Comparison of ENCODE assay signal across 18 mouse cellular contexts in the genomic region with DNA sequence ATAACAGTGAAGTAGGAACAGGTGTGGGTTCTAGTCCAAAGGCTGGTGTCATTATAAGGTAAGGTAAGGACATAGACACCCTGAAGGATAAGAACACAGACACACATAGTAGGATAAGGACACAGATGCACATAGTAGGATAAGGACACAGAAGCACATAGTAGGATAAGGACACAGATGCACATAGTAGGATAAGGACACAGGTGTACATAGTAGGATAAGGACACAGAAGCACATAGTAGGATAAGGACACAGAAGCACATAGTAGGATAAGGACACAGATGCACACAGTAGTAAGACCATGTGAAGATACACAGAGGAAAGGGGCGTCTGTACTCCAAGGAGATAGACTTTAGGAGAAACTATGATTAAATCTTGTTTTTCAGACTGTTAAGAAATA. TPM values are rescaled to one million over a fixed set of nuclear protein-coding genes. Genes with fewer than 3 reads are reported as not detected.
A peak's percentile ranks its signal among the peaks of the same experiment; 100 is the strongest.
DNase-seq lines count a peak whose midpoint lies in the region; TF ChIP-seq lines count a peak whose summit lies in the region.
"Had no signal": no experiment of that assay in that cellular context is flagged by ENCODE, and none has a peak within 500 bp of the region (broad histone marks: within the 10 kb centered on the region; RNA-seq: fewer than 3 reads in every experiment).

No protein-coding gene starts in this region.

- TF ChIP-seq CTCF in CH12.LX (conservative IDR thresholded peaks at IDR 0.05 in 1 of 2, IDR thresholded peaks at IDR 0.05 in 1 of 2; ENCODE audit: low read depth in 2 of 2, low read length in 2 of 2) (no peak), MEL (IDR thresholded peaks at IDR 0.05 in 2 of 3, conservative IDR thresholded peaks at IDR 0.05 in 1 of 3; ENCODE audit: control insufficient read depth in 1 of 3, insufficient read depth in 1 of 3, low read depth in 2 of 3, low read length in 3 of 3, poor library complexity in 1 of 3, severe bottlenecking in 1 of 3) (no peak)
- no peak for TF ChIP-seq CTCF in gastrocnemius, adult 2 months (IDR thresholded peaks at IDR 0.05)

- no peak overlapping the region for H3K4me2 ChIP-seq in CH12.LX (ENCODE audit: insufficient read depth, low read depth, poor library complexity, severe bottlenecking)

- TF ChIP-seq POLR2A in CH12.LX (IDR thresholded peaks at IDR 0.05; ENCODE audit: low read depth, low read length), result no peak
- TF ChIP-seq POLR2A in MEL (IDR thresholded peaks at IDR 0.05; ENCODE audit: control insufficient read depth in 1 of 2, insufficient read depth in 1 of 2, low read depth in 1 of 2, low read length in 2 of 2, poor library complexity in 1 of 2), result no peak

- H3K27ac ChIP-seq in CH12.LX (ENCODE audit: insufficient read depth, low read depth) (no peak overlapping the region; the same call in 1 of the 2 replicates), MEL (ENCODE audit: control insufficient read depth, low read depth, low read length) (no peak overlapping the region)
- H3K27ac ChIP-seq in gastrocnemius, adult 2 months, result no peak overlapping the region

- H3K9ac ChIP-seq in CH12.LX (ENCODE audit: insufficient read depth, low read depth), result no peak overlapping the region
- no peak overlapping the region for H3K9ac ChIP-seq in MEL (ENCODE audit: control insufficient read depth, low read depth, low read length, poor library complexity, severe bottlenecking)

- H3K9me3 ChIP-seq in CH12.LX (replicated peaks; ENCODE audit: low read length) (no peaks in the 10 kb centered on the region), MEL (replicated peaks; ENCODE audit: insufficient read depth, low read length) (no peaks in the 10 kb centered on the region)
- H3K9me3 ChIP-seq: G1E had no signal

- H3K79me2 ChIP-seq in CH12.LX (replicated peaks; ENCODE audit: control insufficient read depth, extremely low read depth, insufficient read depth, poor library complexity, severe bottlenecking) (no peaks in the 10 kb centered on the region), MEL (ENCODE audit: control insufficient read depth, insufficient read depth, low read length, poor library complexity) (no peaks in the 10 kb centered on the region)

- H3K4me1 ChIP-seq in CH12.LX (ENCODE audit: control insufficient read depth in 1 of 2, insufficient read depth in 2 of 2) (no peaks in the 10 kb centered on the region), MEL (ENCODE audit: control insufficient read depth in 1 of 2, insufficient read depth in 2 of 2, low read length in 2 of 2) (no peaks in the 10 kb centered on the region)

- DNase-seq in CH12.LX (ENCODE audit: extremely low read depth) (no peak), MEL (ENCODE audit: low read depth, low spot score) (no peak)
- no peak for DNase-seq in heart, postnatal 4 days
- DNase-seq in gastrocnemius, adult 2 months, result no peak
- DNase-seq: adrenal gland, adult 2 months; adrenal gland, adult 8-10 months; adrenal gland, postnatal 10 days; adrenal gland, postnatal 14 days; adrenal gland, postnatal 25 days; adrenal gland, postnatal 36 days; B cell, adult 2 months; cerebellum, adult 11 months; cerebellum, adult 11-12 months; cerebellum, adult 18-20 months; cerebellum, adult 2 months; cerebellum, adult 8-10 months had no signal

- H3K27me3 ChIP-seq in CH12.LX (replicated peaks) (no peaks in the 10 kb centered on the region), MEL (ENCODE audit: control insufficient read depth in 1 of 2, insufficient read depth in 2 of 2, low read length in 2 of 2) (peaks cover 3 to 5% of the 10 kb centered on the region in 2 experiments; a peak in 3 of 4 replicates)

- in situ Hi-C loops in CH12.LX (cut with MboI; ENCODE audit: low pct_ligation_motif_present, low pct_unique_long_range_greater_than_20kb, low sequenced_read_pairs), result no loop called here

- dilution Hi-C loops in CH12.LX (cut with MboI; ENCODE audit: extremely low pct_ligation_motif_present, extremely low pct_unique_long_range_greater_than_20kb, low sequenced_read_pairs), result no loop called here

- TF ChIP-seq RAD21 in CH12.LX (IDR thresholded peaks at IDR 0.05; ENCODE audit: low read depth, low read length) (no peak), MEL (IDR thresholded peaks at IDR 0.05; ENCODE audit: low read depth, low read length) (no peak)

- intact Hi-C loops in gastrocnemius, adult 2 months (cut with DNase I), result no loop called here

- TF ChIP-seq EP300 in CH12.LX (IDR thresholded peaks at IDR 0.05; ENCODE audit: low read length) (no peak), MEL (IDR thresholded peaks at IDR 0.05; ENCODE audit: low read depth in 1 of 2, low read length in 2 of 2) (no peak)

- no peaks in the 10 kb centered on the region for H3K36me3 ChIP-seq in CH12.LX (replicated peaks in 1 of 2; ENCODE audit: control insufficient read depth in 1 of 2, insufficient read depth in 1 of 2, low read length in 1 of 2)
- H3K36me3 ChIP-seq in MEL (ENCODE audit: control insufficient read depth in 1 of 2, insufficient read depth in 2 of 2, low read length in 2 of 2), result no peaks in the 10 kb centered on the region
- H3K36me3 ChIP-seq: G1E had no signal

- H3K4me3 ChIP-seq in CH12.LX (replicated peaks in 1 of 3; ENCODE audit: low read depth in 2 of 3, low read length in 2 of 3, poor library complexity in 1 of 3), result no peak overlapping the region
- H3K4me3 ChIP-seq in MEL (ENCODE audit: control insufficient read depth in 1 of 2, insufficient read depth in 1 of 2, low read depth in 2 of 2, low read length in 2 of 2), result no peak overlapping the region
- H3K4me3 ChIP-seq in gastrocnemius, adult 2 months, result no peak overlapping the region

TF ChIP-seq in CH12.LX, 34 proteins besides CTCF, POLR2A, EP300 and RAD21:
- TF ChIP-seq NRF1 (IDR thresholded peaks at IDR 0.05; ENCODE audit: low read depth, low read length), result no peak
- TF ChIP-seq ZKSCAN1 (IDR thresholded peaks at IDR 0.05; ENCODE audit: borderline replicate concordance, low read depth, low read length), result peak; percentile 84

TF ChIP-seq in MEL, 35 proteins besides CTCF, POLR2A, EP300 and RAD21:
- TF ChIP-seq MYC (IDR thresholded peaks at IDR 0.05; ENCODE audit: low read depth, low read length) (no peak), ELF1 (IDR thresholded peaks at IDR 0.05; ENCODE audit: low read depth, low read length) (no peak), ZKSCAN1 (IDR thresholded peaks at IDR 0.05; ENCODE audit: low read depth, low read length) (peak; percentile 74; the same call in 1 of the 2 replicates), ZC3H11A (IDR thresholded peaks at IDR 0.05; ENCODE audit: low read depth, low read length) (no peak), MEF2A (IDR thresholded peaks at IDR 0.05; ENCODE audit: extremely low read depth, insufficient replicate concordance, low read depth, low read length, poor library complexity, severe bottlenecking) (no peak), SIN3A (IDR thresholded peaks at IDR 0.05; ENCODE audit: low read length) (no peak)
TF ChIP-seq in MEL: peak in this region for 1.

RNA-seq across cellular contexts. Expression of gene Pde7b, which starts 5.2 kb away (rescaled TPM):
- total RNA-seq in CH12.LX (2012; rRNA removed) (not detected in 2 replicates), CH12.LX (2014; rRNA removed) (not detected in 2 replicates), MEL (2012; rRNA removed) (0.10 TPM in 1 of 2 replicates, not detected in the other)
- polyA plus RNA-seq in CH12.LX (2012; ENCODE audit: insufficient read length, low read depth) (not detected in 2 replicates), MEL (2012; ENCODE audit: insufficient read depth in 1 of 2, insufficient read length in 2 of 2, low read depth in 1 of 2, low replicate concordance in 2 of 2, missing spikeins in 1 of 2) (under 1 TPM in 1 of 2 experiments, not detected in 1; 0.04 TPM)
- total RNA-seq in heart, postnatal 4 days (2021), result 10 to 100 TPM; 26.5 to 26.8 TPM
- total RNA-seq in gastrocnemius, adult 2 months (2021), result 10 to 100 TPM; 32.5 to 41.0 TPM
- polyA plus RNA-seq: activated CD4-positive, CD25-positive, alpha-beta regulatory T cell, adult 4 months; G1E had no signal

Comparison
In these comparisons a context has a peak if more than half of its experiments do, and no peak if none do; other contexts are left out.
1. RNA of gene Pde7b, which starts 5.2 kb away (total RNA-seq): 32.5 to 41.0 TPM in gastrocnemius, adult 2 months and 26.5 to 26.8 TPM in heart, postnatal 4 days; not detected in CH12.LX and 0.10 TPM in MEL; every median in the first group is over 10 times any median in the second.
2. Of the 35 proteins assayed by ChIP-seq in both MEL and CH12.LX: peak only in MEL: none; only in CH12.LX: none; in both: ZKSCAN1; in neither: 34.